Mouse (Mus musculus): Measurements from ENCODE around the gene Fermt2.
A peak's percentile ranks its signal among the peaks of the same experiment; 100 is the strongest.
"Not testable (repeated sequence)": the region's sequence is repeated elsewhere in the genome, so short reads cannot be mapped to it uniquely, and the experiment has no call there.

The Fermt2 gene

GRCm38 (mm10) chr14:45507447-45507846 is 22.5 kb downstream of the Fermt2 start:
- no peak for DNase-seq

GRCm38 (mm10) chr14:45507032-45507431 is 22.9 kb downstream of the Fermt2 start:
- no peak for DNase-seq

DNA sequence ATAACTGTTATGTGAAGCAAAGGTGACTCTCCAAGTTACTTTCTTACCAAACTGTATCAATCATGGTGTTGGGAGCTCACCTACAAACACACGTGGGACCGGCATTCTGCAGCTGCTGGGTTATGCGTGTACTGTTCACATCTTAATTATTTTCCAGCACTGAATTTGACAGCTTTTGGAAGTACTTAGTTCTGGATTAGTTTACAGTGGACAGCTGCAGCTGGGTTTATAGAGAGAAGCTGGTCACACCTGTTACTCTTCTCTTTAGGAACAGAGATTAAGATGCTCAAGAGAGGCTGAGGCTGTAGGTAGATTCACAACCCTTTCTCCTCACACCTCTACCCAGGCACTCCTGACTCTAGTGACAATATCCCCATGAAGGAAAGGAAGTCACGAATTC is 23.8 kb downstream of the Fermt2 start:
- no peak for DNase-seq

GRCm38 (mm10) chr14:45504422-45505113 is 25.4 kb downstream of the Fermt2 start:
- DNase-seq = no peak

DNA sequence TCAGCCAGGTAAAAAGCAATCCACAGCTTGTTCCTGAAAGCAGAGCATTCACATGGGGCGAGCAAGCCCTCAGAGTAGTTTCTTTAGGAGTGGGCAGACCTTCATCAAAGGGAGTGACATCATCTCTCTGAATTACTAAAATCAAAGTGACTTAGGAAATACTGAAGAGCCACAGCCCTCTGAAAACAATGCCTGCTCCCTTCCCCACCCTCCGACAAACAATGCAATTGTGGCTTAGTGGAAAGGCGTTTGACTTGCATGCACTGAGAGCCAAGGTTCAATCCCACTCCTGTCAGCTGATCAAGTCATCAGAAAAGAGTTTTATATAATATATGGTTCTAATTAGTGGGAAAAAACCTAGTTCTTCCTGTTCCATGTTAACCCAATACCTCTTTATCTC is 26.0 kb downstream of the Fermt2 start:
- DNase-seq = no peak

GRCm38 (mm10) chr14:45500052-45500451 is 29.9 kb downstream of the Fermt2 start:
- DNase-seq = no peak

- no peak for DNase-seq
These were observed 32.8 kb downstream of the Fermt2 start for GRCm38 (mm10) chr14:45497116-45497515.

DNA sequence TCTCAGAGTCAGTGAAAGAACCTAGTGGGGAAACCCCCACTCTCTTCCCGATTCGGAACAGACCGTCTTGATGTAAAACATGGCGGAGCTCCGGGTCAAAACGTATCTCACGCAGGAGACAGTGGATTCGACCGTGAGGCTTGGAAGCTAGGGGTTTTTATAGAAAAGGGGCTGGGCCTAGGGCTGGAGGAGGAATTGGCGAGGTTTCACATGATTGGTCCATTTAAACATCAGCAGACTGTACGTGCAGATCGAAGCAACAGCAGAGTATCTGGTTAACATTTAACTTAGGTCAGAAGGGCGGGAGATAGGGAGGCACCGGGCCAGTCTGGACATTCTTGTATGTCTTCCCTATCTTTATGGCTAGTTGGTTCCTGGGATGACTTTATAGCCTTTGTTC is 34.1 kb downstream of the Fermt2 start:
- DNase-seq = not testable (repeated sequence)

DNA sequence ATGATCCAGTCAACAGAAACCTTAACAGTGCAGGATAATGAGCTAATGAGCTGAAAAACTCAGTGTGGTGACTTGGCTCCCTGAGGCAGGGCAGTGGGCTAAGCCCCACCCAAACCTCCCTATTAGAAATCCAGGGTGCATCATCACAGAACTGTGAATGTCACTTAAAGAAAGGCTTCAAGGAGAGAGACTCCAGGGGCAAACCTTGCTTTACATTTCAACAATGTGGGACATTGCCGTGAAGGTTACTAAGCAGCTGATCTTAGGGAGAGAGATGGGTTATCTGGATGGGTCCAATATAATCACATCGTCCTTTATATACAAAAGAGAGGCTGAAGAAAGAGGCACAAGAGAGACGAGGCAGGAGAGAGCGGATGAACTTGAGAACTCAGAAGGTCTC is 36.0 kb downstream of the Fermt2 start:
- no peak for DNase-seq

GRCm38 (mm10) chr14:45492668-45493067 is 37.2 kb downstream of the Fermt2 start:
- no peak for DNase-seq

DNA sequence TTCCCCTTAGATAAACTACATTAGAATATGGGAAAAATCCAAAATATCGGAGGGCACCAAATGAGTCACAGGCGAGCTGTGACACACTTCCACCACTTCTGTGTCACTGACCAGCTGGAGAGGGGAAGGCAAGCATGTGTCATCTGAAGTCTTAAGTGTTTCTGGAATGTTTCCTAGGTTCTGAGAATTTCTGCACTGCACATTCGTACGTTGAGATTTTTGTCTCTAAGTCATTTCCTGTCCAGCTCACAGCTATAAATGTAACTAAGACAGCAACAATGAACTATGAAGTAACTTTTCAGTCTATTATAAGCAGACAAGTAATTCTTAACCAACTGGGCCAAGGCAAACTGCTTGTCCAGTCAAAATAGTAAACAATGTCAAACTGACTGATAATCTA is 37.9 kb downstream of the Fermt2 start:
- DNase-seq = no peak

- not testable (repeated sequence) for DNase-seq
These were observed 42.7 kb downstream of the Fermt2 start for GRCm38 (mm10) chr14:45487201-45487600.

DNA sequence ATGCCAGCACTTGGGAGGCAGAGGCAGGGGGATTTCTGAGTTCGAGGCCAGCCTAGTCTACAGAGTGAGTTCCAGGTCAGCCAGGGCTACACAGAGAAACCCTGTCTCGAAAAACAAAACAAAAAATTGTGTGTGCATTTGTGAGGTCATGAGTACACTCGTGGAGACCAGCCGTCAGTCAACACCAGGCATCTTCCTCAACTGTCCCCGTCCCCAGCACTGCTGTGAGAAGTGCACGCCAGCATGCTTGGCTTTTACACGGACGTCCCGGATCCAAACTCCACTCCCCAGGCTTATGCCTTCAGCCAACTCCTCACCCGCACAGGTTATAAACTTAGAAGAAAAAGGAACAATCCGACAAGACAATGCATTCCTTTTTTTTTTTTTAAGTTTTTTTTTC is 46.6 kb downstream of the Fermt2 start:
- DNase-seq = not testable (repeated sequence)

DNA sequence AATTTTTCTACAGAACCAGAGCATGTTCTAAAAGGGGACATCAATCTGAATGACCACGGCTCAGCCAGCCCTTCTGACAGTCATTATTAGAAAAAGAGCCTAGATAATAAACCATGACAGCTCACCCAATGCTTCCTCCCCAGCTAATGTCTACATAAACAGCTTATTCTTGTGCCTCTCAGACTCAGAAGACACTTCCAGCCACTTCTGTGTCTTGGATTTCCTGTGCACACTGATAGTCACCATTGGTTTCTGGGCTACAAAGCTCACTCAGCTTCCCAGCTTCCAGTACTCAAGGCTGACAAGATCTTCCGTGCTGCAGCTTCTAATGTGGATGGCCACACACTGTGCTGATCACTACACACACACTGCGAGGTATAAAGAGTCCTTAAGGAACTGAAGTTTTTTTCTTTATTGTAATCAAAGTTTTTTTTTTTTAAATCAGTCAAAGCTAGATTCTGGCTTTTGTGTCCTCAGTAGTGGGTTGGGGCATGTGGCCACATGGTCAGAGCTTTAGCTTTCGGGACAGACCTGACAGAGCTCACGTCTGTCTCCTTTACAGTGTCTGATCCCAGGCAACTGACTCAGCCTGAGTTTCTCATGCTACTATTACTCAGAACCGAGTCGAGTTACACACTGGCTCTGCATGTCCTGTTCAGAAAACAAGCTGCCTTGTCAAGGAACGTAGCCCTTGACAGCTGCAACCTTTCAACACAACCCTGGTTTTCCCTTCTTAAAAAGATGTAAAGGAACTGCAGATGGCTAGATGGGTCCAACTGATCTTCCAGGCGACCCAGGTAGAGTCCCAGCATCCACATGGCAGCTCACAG is 50.7 kb downstream of the Fermt2 start:
- no peak for DNase-seq

GRCm38 (mm10) chr14:45478515-45478914 is 51.4 kb downstream of the Fermt2 start:
- no peak for DNase-seq

GRCm38 (mm10) chr14:45477651-45478050 is 52.3 kb downstream of the Fermt2 start:
- DNase-seq = no peak

GRCm38 (mm10) chr14:45476990-45477389 is 52.9 kb downstream of the Fermt2 start:
- DNase-seq = no peak

GRCm38 (mm10) chr14:45472536-45472935 is 57.4 kb downstream of the Fermt2 start:
- no peak for DNase-seq

GRCm38 (mm10) chr14:45469446-45469845 is 60.5 kb downstream of the Fermt2 start:
- DNase-seq = no peak

- DNase-seq = not testable (repeated sequence)
These were observed 63.5 kb downstream of the Fermt2 start for GRCm38 (mm10) chr14:45466371-45466770.

GRCm38 (mm10) chr14:45464036-45465035 is 65.6 kb downstream of the Fermt2 start:
- no peak for DNase-seq

DNA sequence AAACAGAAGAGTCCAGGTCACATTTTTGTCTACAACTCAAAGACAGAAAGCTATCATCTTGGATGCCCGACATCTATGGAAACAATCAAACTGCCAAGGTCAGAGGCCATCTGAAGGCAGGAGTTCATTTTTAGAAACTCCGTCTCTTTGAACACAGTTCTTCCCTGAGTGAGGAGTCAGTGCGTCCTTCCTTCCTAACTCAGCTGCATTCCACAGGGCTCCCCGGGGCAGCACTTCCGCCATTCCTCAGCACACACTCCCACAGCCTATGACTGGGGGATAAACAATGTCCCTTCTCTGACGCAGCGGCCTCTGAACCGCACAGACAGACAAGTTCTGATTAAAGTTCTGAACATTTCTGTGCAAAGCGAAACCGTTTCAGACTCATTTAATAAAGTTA is 66.3 kb downstream of the Fermt2 start:
- DNase-seq = peak; percentile 40

- no peak for DNase-seq
These were observed 66.9 kb downstream of the Fermt2 start for GRCm38 (mm10) chr14:45462875-45463475.

Measured in liver (tissue).